Mouse (Mus musculus): ENCODE data around the gene Suclg2.

GRCm38 (mm10) chr6:95483686-95484085, 234.9 kb downstream of the Suclg2 start:
- TF ChIP-seq CTCF (conservative IDR thresholded peaks at IDR 0.05; ENCODE audit: low read length) (no peak), POU5F1 (IDR thresholded peaks at IDR 0.05; ENCODE audit: borderline replicate concordance, low read length) (no peak), NANOG (IDR thresholded peaks at IDR 0.05; ENCODE audit: borderline replicate concordance, low read length) (no peak)

Data from E14TG2a.4 (cell line).